Mouse (Mus musculus): ENCODE measurements around the gene Trh. TPM values are rescaled to one million over a fixed set of nuclear protein-coding genes. Genes with fewer than 3 reads are reported as not detected.

Gene Trh
- polyA plus RNA-seq, 1 experiment: not detected

GRCm38 (mm10) chr6:92229586-92229985 lies 14.9 kb downstream of the Trh start:
- H3ac ChIP-seq (ENCODE audit: control insufficient read depth, insufficient read length): no peak overlapping the region
- TF ChIP-seq MYOG (IDR thresholded peaks at IDR 0.05; ENCODE audit: control insufficient read depth in 1 of 3, insufficient read depth in 1 of 3, insufficient read length in 2 of 3, low read depth in 2 of 3) (no peak), MYOD1 (IDR thresholded peaks at IDR 0.05; ENCODE audit: control insufficient read depth in 1 of 3, insufficient read length in 2 of 3, low read depth in 2 of 3) (no peak), POLR2AphosphoS2 (IDR thresholded peaks at IDR 0.05; ENCODE audit: insufficient read length, low read depth) (no peak), TCF12 (IDR thresholded peaks at IDR 0.05; ENCODE audit: insufficient read depth, poor library complexity, severe bottlenecking) (no peak), TCF3 (IDR thresholded peaks at IDR 0.05; ENCODE audit: insufficient read length, low read depth) (no peak), POLR2A (IDR thresholded peaks at IDR 0.05; ENCODE audit: insufficient read length, low read depth) (no peak), REST (IDR thresholded peaks at IDR 0.05; ENCODE audit: insufficient read depth, insufficient read length) (no peak), E2F4 (IDR thresholded peaks at IDR 0.05; ENCODE audit: insufficient read depth) (no peak), USF1 (IDR thresholded peaks at IDR 0.05; ENCODE audit: low read depth) (no peak), MAX (IDR thresholded peaks at IDR 0.05; ENCODE audit: low read depth) (no peak), SRF (IDR thresholded peaks at IDR 0.05; ENCODE audit: control insufficient read depth, insufficient read length, low read depth) (no peak)
- no peaks in the 10 kb centered on the region for H3K79me2 ChIP-seq (ENCODE audit: control insufficient read depth, insufficient read depth)
- no peak overlapping the region for H3K4me3 ChIP-seq
- H3K27me3 ChIP-seq (ENCODE audit: control insufficient read depth, insufficient read depth, insufficient read length): peaks cover 1% of the 10 kb centered on the region
- H3K36me3 ChIP-seq (ENCODE audit: control insufficient read depth, insufficient read depth): no peaks in the 10 kb centered on the region
- no peak overlapping the region for H3K4me2 ChIP-seq (ENCODE audit: low read depth)

DNA sequence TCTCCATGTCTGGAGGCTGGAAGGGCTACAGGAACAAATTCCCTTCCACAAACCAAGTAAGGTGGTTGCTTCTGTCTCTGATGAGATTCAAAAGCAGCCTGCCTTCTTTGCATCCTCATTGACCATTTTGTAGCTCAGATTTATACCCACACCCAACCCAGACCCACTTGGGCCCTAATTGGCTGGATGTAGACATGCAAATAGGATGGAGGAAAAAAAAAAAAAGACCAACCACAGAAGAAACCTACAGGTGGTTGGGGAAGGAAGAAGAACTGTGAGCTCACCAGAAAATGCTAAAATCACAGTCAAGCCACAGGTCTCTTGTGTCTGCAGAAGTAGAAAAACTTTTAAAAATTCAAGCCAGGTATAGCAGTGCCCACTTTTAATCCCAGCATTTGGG lies 15.3 kb downstream of the Trh start:
- Histone ChIP-seq H3K79me2 (ENCODE audit: control insufficient read depth, insufficient read depth) (no peaks in the 10 kb centered on the region), H3K4me2 (ENCODE audit: low read depth) (no peak overlapping the region), H3ac (ENCODE audit: control insufficient read depth, insufficient read length) (no peak overlapping the region), H3K4me3 (no peak overlapping the region), H3K27me3 (ENCODE audit: control insufficient read depth, insufficient read depth, insufficient read length) (no peaks in the 10 kb centered on the region), H3K36me3 (ENCODE audit: control insufficient read depth, insufficient read depth) (no peaks in the 10 kb centered on the region)
- TF ChIP-seq POLR2A (IDR thresholded peaks at IDR 0.05; ENCODE audit: insufficient read length, low read depth): no peak
- no peak for TF ChIP-seq MYOG (IDR thresholded peaks at IDR 0.05; ENCODE audit: control insufficient read depth in 1 of 3, insufficient read depth in 1 of 3, insufficient read length in 2 of 3, low read depth in 2 of 3)
- TF ChIP-seq MYOD1 (IDR thresholded peaks at IDR 0.05; ENCODE audit: control insufficient read depth in 1 of 3, insufficient read length in 2 of 3, low read depth in 2 of 3): no peak
- TF ChIP-seq SRF (IDR thresholded peaks at IDR 0.05; ENCODE audit: control insufficient read depth, insufficient read length, low read depth): no peak
- no peak for TF ChIP-seq TCF12 (IDR thresholded peaks at IDR 0.05; ENCODE audit: insufficient read depth, poor library complexity, severe bottlenecking)
- no peak for TF ChIP-seq MAX (IDR thresholded peaks at IDR 0.05; ENCODE audit: low read depth)
- no peak for TF ChIP-seq CEBPB (IDR thresholded peaks at IDR 0.05; ENCODE audit: insufficient read depth, poor library complexity, severe bottlenecking)
- TF ChIP-seq E2F4 (IDR thresholded peaks at IDR 0.05; ENCODE audit: insufficient read depth): no peak
- no peak for TF ChIP-seq USF1 (IDR thresholded peaks at IDR 0.05; ENCODE audit: low read depth)
- TF ChIP-seq POLR2AphosphoS2 (IDR thresholded peaks at IDR 0.05; ENCODE audit: insufficient read length, low read depth): no peak
- TF ChIP-seq REST (IDR thresholded peaks at IDR 0.05; ENCODE audit: insufficient read depth, insufficient read length): no peak
- TF ChIP-seq TCF3 (IDR thresholded peaks at IDR 0.05; ENCODE audit: insufficient read length, low read depth): no peak

GRCm38 (mm10) chr6:92224981-92225380 lies 19.5 kb downstream of the Trh start:
- Histone ChIP-seq H3K36me3 (ENCODE audit: control insufficient read depth, insufficient read depth) (no peaks in the 10 kb centered on the region), H3K4me3 (no peak overlapping the region), H3ac (ENCODE audit: control insufficient read depth, insufficient read length) (no peak overlapping the region), H3K27me3 (ENCODE audit: control insufficient read depth, insufficient read depth, insufficient read length) (peaks cover 20% of the 10 kb centered on the region), H3K79me2 (ENCODE audit: control insufficient read depth, insufficient read depth) (no peaks in the 10 kb centered on the region), H3K4me2 (ENCODE audit: low read depth) (no peak overlapping the region)
- TF ChIP-seq REST (IDR thresholded peaks at IDR 0.05; ENCODE audit: insufficient read depth, insufficient read length) (no peak), POLR2A (IDR thresholded peaks at IDR 0.05; ENCODE audit: insufficient read length, low read depth) (no peak), MYOG (IDR thresholded peaks at IDR 0.05; ENCODE audit: control insufficient read depth in 1 of 3, insufficient read depth in 1 of 3, insufficient read length in 2 of 3, low read depth in 2 of 3) (no peak), MAX (IDR thresholded peaks at IDR 0.05; ENCODE audit: low read depth) (no peak), TCF3 (IDR thresholded peaks at IDR 0.05; ENCODE audit: insufficient read length, low read depth) (no peak), SRF (IDR thresholded peaks at IDR 0.05; ENCODE audit: control insufficient read depth, insufficient read length, low read depth) (no peak), CEBPB (IDR thresholded peaks at IDR 0.05; ENCODE audit: insufficient read depth, poor library complexity, severe bottlenecking) (no peak), POLR2AphosphoS2 (IDR thresholded peaks at IDR 0.05; ENCODE audit: insufficient read length, low read depth) (no peak)

DNA sequence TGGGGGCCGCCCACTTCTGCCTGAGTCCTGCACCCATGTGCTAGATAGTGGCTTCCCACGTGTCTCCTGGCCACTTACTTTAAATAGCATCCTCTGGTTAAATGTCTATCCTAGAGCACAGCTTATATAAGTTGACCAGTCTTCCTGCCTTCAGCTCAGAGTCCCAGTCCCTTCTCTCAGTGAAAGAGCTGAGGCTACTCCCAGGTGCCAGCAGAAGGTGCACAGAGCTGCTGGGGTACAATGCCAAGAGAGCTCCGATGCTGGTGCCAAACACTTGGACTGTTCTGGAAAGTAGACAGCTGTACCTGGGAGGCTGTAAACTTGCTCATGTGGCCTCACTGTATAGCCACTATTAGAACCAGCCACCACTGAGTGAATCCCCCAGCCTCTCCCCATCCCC lies 22.4 kb downstream of the Trh start:
- TF ChIP-seq SRF (IDR thresholded peaks at IDR 0.05; ENCODE audit: control insufficient read depth, insufficient read length, low read depth): no peak
- no peak for TF ChIP-seq TCF3 (IDR thresholded peaks at IDR 0.05; ENCODE audit: insufficient read length, low read depth)
- no peak for TF ChIP-seq MAX (IDR thresholded peaks at IDR 0.05; ENCODE audit: low read depth)
- no peak for TF ChIP-seq TCF12 (IDR thresholded peaks at IDR 0.05; ENCODE audit: insufficient read depth, poor library complexity, severe bottlenecking)
- TF ChIP-seq MYOD1 (IDR thresholded peaks at IDR 0.05; ENCODE audit: control insufficient read depth in 1 of 3, insufficient read length in 2 of 3, low read depth in 2 of 3): no peak
- TF ChIP-seq USF1 (IDR thresholded peaks at IDR 0.05; ENCODE audit: low read depth): no peak
- no peak for TF ChIP-seq MYOG (IDR thresholded peaks at IDR 0.05; ENCODE audit: control insufficient read depth in 1 of 3, insufficient read depth in 1 of 3, insufficient read length in 2 of 3, low read depth in 2 of 3)
- no peak for TF ChIP-seq CEBPB (IDR thresholded peaks at IDR 0.05; ENCODE audit: insufficient read depth, poor library complexity, severe bottlenecking)
- no peak for TF ChIP-seq E2F4 (IDR thresholded peaks at IDR 0.05; ENCODE audit: insufficient read depth)
- no peak for TF ChIP-seq POLR2AphosphoS2 (IDR thresholded peaks at IDR 0.05; ENCODE audit: insufficient read length, low read depth)
- no peak for TF ChIP-seq REST (IDR thresholded peaks at IDR 0.05; ENCODE audit: insufficient read depth, insufficient read length)
- no peak for TF ChIP-seq POLR2A (IDR thresholded peaks at IDR 0.05; ENCODE audit: insufficient read length, low read depth)
- no peaks in the 10 kb centered on the region for H3K79me2 ChIP-seq (ENCODE audit: control insufficient read depth, insufficient read depth)
- no peak overlapping the region for H3K4me2 ChIP-seq (ENCODE audit: low read depth)
- H3K27me3 ChIP-seq (ENCODE audit: control insufficient read depth, insufficient read depth, insufficient read length): peaks cover 25% of the 10 kb centered on the region
- no peaks in the 10 kb centered on the region for H3K36me3 ChIP-seq (ENCODE audit: control insufficient read depth, insufficient read depth)
- no peak overlapping the region for H3K4me3 ChIP-seq
- no peak overlapping the region for H3ac ChIP-seq (ENCODE audit: control insufficient read depth, insufficient read length)

Data from myocyte (in vitro differentiated cells).